Mouse (Mus musculus): ENCODE measurements around the gene Klb.
A peak's percentile ranks its signal among the peaks of the same experiment; 100 is the strongest.

Klb gene

GRCm38 (mm10) chr5:65374746-65375145 is 26.6 kb downstream of the Klb start:
- DNase-seq (ENCODE audit: low read depth, low spot score) = no peak

DNA sequence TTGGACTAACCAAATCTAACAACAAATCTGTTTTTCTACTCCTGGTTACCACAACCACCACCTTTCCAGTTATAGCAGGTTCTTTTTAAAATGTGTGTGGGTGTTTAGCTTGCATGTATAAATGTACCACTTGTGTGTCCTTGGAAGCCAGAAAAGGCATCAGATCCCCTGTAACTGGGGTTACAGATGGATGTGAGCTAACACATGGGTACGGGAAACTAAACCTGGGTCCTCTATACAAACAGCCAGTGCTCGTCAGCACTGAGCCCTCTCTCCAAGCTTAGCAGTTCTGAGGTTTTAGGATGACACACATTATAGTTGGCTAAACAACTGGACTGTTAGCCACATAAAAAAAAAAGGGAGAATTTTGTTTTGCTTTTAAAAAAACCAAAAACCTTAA is 37.6 kb downstream of the Klb start:
- DNase-seq (ENCODE audit: low read depth, low spot score) = no peak

GRCm38 (mm10) chr5:65387008-65387867 is 39.1 kb downstream of the Klb start:
- DNase-seq (ENCODE audit: low read depth, low spot score) = no peak

DNA sequence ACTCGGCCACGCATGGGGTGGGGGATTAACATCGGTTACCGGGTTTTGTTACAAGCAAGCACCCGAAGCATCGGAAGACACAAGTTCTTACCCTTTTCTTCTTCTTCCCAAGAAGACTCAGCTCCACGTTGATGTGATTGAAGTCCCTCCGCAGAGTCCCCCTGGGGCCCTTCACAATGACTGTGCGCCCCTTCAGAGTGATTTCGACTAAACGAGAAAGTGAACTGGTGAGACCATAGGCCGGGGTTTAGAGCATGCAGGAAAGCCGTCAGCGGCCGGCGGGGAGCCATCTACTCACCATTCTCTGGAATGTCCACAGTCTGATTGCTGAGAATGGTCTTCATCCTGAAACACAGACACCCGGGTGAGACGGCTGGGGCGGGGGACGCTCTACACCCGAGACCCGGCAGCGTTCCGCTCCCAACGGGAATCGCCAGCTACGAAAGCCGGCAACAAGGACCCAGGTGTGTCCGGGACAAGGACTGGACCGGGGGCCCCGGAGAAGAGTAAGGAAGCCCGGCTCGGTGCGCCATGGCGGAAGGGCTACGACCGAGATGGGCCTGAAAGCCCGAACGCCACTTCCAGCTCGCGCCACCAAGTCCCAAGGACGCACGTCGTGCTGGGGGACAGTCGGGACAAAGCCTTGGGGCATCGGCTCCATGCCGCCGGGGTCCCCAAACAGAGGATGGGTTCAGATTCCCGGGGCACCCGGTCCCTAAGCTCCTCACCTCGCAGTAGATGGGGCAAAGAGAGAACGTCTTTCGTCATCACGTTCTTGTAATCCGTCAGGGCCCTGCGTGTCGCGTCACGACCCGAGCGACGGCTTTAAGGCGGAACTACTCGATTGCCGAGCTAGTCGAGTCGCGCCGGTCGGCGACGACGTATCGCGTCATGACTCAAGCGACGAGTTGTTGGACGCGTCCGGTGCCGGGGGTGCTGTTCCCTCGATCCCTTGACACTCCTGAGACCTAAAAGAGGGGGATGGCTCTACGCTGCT is 42.8 kb downstream of the Klb start, which contains the start of the genes Rpl9 and Lias:
Gene Rpl9 (minus strand): TSS at position 797 of the 997 bp plus-strand sequence.
Gene Lias (plus strand): TSS at position 850 of the 997 bp plus-strand sequence.
- DNase-seq (ENCODE audit: low read depth, low spot score) = peak; percentile 96

DNA sequence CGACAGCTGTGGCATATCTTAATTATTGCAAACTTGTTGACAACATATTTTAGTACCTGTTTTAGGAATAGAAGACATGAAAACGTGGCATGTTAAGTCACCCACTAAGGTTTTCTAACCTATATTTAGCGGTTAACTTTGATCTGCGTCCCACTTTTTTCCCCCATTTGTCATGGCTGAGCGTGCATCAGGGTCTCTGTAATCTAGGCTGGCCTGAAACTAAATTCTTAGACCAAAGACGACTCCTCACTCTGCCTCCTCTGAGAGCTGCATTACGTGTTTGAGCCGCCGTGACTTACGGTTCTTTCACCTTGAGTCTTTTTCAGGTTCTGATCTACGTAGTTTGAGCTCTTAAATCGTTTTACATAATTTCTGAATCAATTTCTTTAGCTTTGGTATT is 43.6 kb downstream of the Klb start:
- no peak for DNase-seq (ENCODE audit: low read depth, low spot score)

GRCm38 (mm10) chr5:65394425-65394824 is 46.3 kb downstream of the Klb start:
- DNase-seq (ENCODE audit: low read depth, low spot score) = no peak

DNA sequence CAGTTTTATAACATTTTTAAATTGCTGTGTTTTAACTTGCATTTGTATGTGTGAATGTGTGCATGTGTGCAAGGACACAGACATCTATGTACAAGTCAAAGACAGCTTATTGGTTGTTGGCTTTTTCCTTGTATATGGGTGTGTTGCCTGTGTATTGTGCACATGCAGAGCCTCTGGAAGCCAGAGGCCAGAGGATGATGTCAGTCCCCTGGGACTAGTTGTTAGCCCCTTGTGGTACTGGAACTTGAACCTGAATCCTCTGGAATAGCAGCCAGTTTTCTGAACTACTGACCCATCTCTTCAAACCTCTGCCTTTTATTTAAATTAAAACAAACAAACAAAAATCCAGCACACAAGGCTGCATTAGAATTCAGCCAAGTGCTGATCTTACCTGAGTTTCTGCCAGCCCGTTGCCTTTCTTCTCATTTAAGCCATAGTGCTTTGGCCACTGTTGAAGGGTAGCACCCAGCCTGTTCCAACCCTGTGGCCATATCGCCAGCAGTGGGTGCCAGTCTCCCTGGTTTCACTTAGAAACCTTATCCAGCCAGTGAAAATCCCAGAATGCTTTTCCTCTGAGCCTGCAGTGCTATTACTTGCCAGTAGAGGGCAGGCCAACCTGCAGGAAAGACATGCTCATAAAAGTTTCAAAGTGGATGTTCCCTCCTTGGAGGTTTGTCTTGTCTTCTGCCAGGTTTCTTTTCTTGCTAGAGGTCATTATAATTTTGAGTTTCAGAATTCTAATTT is 53.3 kb downstream of the Klb start:
- peak; percentile 59 for DNase-seq (ENCODE audit: low read depth, low spot score)

- no peak for DNase-seq (ENCODE audit: low read depth, low spot score)
Observed at GRCm38 (mm10) chr5:65407989-65408388, 59.9 kb downstream of the Klb start.

- DNase-seq (ENCODE audit: low read depth, low spot score) = peak; percentile 25
Observed at GRCm38 (mm10) chr5:65415653-65416458, 67.7 kb downstream of the Klb start.

DNA sequence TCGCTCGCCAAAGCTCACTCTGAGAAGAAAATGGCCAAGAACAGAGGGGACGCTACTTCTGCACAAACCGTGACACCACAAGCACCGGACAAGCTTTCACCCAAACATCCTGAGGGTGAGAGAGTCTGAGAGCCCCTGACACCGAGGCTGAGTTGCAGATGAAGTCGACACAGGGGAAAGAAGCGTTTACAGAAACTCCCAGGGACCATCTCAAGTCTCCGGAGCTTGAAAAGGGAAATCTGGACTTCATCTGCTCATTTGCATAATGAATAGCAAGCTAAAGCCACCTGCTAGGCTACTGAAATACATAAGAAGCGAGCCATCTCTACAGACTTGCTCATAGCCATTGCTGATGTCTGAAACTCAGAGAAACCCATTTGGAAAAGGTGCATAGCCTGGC is 71.0 kb downstream of the Klb start:
- no peak for DNase-seq (ENCODE audit: low read depth, low spot score)

- DNase-seq (ENCODE audit: low read depth, low spot score) = no peak
Observed at GRCm38 (mm10) chr5:65420822-65421221, 72.7 kb downstream of the Klb start.

DNA sequence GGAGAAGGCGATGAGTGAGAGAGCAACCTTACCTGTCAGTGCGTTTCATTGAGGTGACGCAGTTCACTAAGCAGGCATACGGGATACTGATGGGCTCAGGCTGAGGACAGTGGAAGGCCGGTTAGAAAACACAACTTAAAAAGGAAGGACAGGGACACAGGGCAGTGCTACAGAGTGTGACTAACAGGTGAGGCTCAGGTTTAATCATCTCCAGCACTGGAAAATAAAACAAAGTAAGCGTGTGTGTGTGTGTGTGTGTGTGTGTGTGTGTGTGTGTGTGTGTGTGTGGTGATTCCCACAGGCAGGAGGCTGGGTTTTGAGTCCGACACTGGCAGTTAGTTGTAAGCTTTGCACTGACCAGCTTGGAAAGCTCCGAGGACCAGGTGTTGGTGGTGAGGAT is 74.7 kb downstream of the Klb start:
- DNase-seq (ENCODE audit: low read depth, low spot score) = no peak

GRCm38 (mm10) chr5:65424215-65424614 is 76.1 kb downstream of the Klb start:
- DNase-seq (ENCODE audit: low read depth, low spot score) = no peak

DNA sequence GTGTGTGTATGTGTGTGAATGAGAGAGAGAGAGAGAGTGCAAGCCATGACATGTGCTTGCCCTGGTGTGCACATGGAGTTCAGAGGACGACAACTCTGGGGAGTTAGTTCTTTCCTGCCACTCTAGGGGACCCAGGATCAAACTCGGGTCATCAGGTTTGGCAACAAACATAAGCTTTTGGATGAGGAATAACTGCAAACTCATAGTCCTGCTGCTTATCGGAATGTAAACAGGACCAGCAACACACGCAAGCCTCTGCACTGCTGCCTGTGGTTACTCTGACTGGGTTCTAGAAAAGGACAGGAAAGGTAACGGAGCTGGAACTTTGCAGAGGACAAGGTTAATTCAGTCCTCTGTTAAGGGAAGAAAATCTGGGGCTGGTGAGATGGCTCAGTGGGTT is 77.1 kb downstream of the Klb start:
- DNase-seq (ENCODE audit: low read depth, low spot score) = no peak

- no peak for DNase-seq (ENCODE audit: low read depth, low spot score)
Observed at GRCm38 (mm10) chr5:65428321-65428720, 80.2 kb downstream of the Klb start.

DNA sequence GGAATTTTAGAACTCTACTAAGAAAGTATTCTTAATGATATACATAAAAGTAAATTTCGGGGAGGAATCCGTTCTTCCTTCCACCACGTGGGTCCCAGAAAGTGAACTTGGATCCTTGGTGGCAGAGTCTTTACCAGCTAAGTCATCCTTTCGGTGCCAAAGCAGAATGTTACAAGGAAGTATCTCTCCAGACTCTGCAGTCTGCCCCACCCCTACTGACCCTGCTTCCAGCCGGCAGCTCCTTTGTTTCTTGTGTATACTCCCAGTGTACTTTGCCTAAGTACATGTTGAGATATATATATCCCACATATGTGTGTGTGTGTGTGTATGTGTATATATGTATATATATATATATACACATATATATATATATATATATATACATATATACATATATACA is 81.3 kb downstream of the Klb start:
- no peak for DNase-seq (ENCODE audit: low read depth, low spot score)
